Mouse (Mus musculus): ENCODE results near the gene Best1.

DNA sequence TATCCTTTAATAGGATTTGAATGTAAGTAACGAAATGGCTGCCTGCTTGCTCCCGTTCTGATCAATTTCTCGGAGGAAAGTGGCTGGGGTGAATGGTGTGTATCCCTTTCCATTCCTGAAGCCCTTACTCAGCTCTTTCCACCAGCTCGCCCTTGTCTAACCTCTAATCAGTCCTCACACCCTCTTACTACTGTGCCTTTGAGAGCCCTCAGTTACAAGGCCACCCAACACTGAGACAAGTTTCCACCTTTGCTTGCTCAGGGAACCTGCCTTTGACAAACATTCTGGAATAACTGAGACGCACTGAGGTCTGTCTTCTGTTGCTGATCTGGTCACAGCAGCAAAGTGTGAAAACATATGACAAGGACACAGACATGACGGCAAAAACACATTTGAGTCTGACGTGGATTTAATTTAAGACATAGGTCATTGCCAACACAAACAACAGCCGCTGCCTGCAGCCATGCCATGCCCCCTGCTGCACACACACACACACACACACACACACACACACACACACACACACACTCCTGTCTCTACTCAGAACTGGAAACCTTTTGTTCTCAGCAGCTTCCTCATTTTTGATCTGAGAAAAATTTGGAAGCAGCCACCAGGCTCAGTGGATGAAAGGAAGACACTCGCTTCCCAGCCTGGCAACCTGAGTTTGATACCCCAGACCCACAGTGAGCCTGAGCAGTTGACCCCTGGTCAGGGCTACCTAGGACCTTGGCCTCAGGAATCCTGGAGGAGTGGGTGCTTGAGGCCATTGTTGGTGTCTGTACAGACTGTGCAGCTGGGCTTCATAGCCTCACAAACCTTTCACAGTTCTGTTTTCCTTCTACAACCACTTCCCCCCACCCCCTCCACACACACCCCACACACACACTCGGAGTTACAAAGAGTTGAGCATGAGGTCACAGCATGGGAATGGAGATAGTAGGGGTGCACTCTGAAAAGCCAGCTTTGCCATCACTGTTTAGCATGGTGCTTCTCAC is 58.6 kb downstream of the Best1 start:
- TF ChIP-seq EP300 (IDR thresholded peaks at IDR 0.05; ENCODE audit: low read depth) (no peak), CTCF (IDR thresholded peaks at IDR 0.05; ENCODE audit: low read depth) (no peak)

All from liver, embryonic 14.5 days (tissue).